Mouse (Mus musculus): ENCODE results near the gene Clec4b2. TPM values are rescaled to one million over a fixed set of nuclear protein-coding genes. Genes with fewer than 3 reads are reported as not detected.
"Not testable (repeated sequence)": the region's sequence is repeated elsewhere in the genome, so short reads cannot be mapped to it uniquely, and the experiment has no call there.

Gene Clec4b2
- polyA plus RNA-seq, 1 experiment: 0.13 TPM

DNA sequence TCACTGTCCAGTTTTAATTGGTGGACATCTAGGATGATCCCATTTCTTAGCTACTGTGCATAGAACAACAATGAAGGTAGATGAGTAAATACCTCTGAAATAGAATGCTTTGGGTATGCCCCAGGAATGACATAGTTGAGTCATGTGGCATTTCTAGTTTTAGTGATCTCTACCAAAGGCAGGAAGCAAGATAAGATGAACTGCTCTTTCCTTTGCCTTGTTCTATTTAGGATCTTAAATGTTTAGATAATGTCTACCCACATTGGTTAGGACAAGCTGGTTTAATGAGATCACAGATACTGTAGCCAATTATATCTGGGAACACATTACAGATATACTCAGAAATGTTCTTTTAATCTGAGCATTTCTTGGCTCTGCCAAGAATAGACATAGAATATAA is 64.9 kb downstream of the Clec4b2 start:
- H3K4me3 ChIP-seq (ENCODE audit: control insufficient read depth, insufficient read depth, low read length): no peak overlapping the region
- H3K36me3 ChIP-seq (ENCODE audit: control insufficient read depth, insufficient read depth, low read length): no peaks in the 10 kb centered on the region
- H3K4me1 ChIP-seq (replicated peaks; ENCODE audit: control insufficient read depth, insufficient read depth, low read length): no peaks in the 10 kb centered on the region
- TF ChIP-seq POLR2A (IDR thresholded peaks at IDR 0.05; ENCODE audit: control insufficient read depth, extremely low read depth, insufficient read depth, low read length, poor library complexity): no peak
- no peak for TF ChIP-seq CTCF (IDR thresholded peaks at IDR 0.05; ENCODE audit: borderline replicate concordance, control insufficient read depth, extremely low read depth, insufficient read depth, low read length, poor library complexity)
- H3K27me3 ChIP-seq (ENCODE audit: control insufficient read depth, insufficient read depth, low read length): no peaks in the 10 kb centered on the region
- no peak for DNase-seq
- no peak overlapping the region for H3K27ac ChIP-seq (ENCODE audit: control insufficient read depth, insufficient read depth, low read length)

- Histone ChIP-seq H3K36me3 (ENCODE audit: control insufficient read depth, insufficient read depth, low read length) (no peaks in the 10 kb centered on the region), H3K27me3 (ENCODE audit: control insufficient read depth, insufficient read depth, low read length) (no peaks in the 10 kb centered on the region), H3K27ac (ENCODE audit: control insufficient read depth, insufficient read depth, low read length) (no peak overlapping the region), H3K4me1 (replicated peaks; ENCODE audit: control insufficient read depth, insufficient read depth, low read length) (no peaks in the 10 kb centered on the region), H3K4me3 (ENCODE audit: control insufficient read depth, insufficient read depth, low read length) (no peak overlapping the region)
- TF ChIP-seq POLR2A (IDR thresholded peaks at IDR 0.05; ENCODE audit: control insufficient read depth, extremely low read depth, insufficient read depth, low read length, poor library complexity) (no peak), CTCF (IDR thresholded peaks at IDR 0.05; ENCODE audit: borderline replicate concordance, control insufficient read depth, extremely low read depth, insufficient read depth, low read length, poor library complexity) (no peak)
- DNase-seq: no peak
- WGBS: 85% methylated on average over 5 of the region's 5 CpGs
Measured at GRCm38 (mm10) chr6:123244201-123244600, 71.5 kb downstream of the Clec4b2 start.

GRCm38 (mm10) chr6:123248862-123249261 is 76.2 kb downstream of the Clec4b2 start:
- not testable (repeated sequence) for H3K4me3 ChIP-seq (ENCODE audit: control insufficient read depth, insufficient read depth, low read length); H3K36me3 ChIP-seq (ENCODE audit: control insufficient read depth, insufficient read depth, low read length); H3K27ac ChIP-seq (ENCODE audit: control insufficient read depth, insufficient read depth, low read length); H3K27me3 ChIP-seq (ENCODE audit: control insufficient read depth, insufficient read depth, low read length); H3K4me1 ChIP-seq (replicated peaks; ENCODE audit: control insufficient read depth, insufficient read depth, low read length); DNase-seq
- 46% methylated on average over 2 of the region's 2 CpGs for WGBS

DNA sequence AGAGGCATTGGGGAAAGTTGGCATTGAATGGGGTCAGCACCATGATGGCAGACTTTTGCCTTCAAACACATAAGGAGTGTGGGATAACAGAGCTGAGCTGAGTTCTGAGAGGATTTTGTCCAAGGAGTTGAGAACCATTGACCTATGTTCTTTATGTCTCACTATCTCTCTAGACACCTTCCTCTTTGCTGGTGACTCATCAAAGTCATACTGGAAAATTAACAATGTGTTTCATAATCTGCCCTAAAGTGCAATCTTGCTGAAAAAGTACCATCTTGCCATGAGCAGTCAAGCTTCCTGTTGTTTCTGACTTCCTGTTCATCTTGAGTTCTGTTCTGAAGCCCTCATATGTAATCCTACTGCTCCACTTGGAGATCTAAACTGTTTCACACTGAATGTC is 80.0 kb downstream of the Clec4b2 start:
- H3K27me3 ChIP-seq (ENCODE audit: control insufficient read depth, insufficient read depth, low read length): no peaks in the 10 kb centered on the region
- H3K4me3 ChIP-seq (ENCODE audit: control insufficient read depth, insufficient read depth, low read length): no peak overlapping the region
- no peak for TF ChIP-seq CTCF (IDR thresholded peaks at IDR 0.05; ENCODE audit: borderline replicate concordance, control insufficient read depth, extremely low read depth, insufficient read depth, low read length, poor library complexity)
- no peak for TF ChIP-seq POLR2A (IDR thresholded peaks at IDR 0.05; ENCODE audit: control insufficient read depth, extremely low read depth, insufficient read depth, low read length, poor library complexity)
- no peaks in the 10 kb centered on the region for H3K4me1 ChIP-seq (replicated peaks; ENCODE audit: control insufficient read depth, insufficient read depth, low read length)
- DNase-seq: no peak
- no peaks in the 10 kb centered on the region for H3K36me3 ChIP-seq (ENCODE audit: control insufficient read depth, insufficient read depth, low read length)
- no peak overlapping the region for H3K27ac ChIP-seq (ENCODE audit: control insufficient read depth, insufficient read depth, low read length)

Other genes starting within 250 kb of the Clec4b2 start
- 0.82 and 2.8 TPM in 2 replicates for gene Clec4a3, start 220.4 kb upstream of the Clec4b2 start, polyA plus RNA-seq (2012; rRNA removed)
- not detected in 2 replicates for gene Clec4a4, start 182.5 kb upstream of the Clec4b2 start, polyA plus RNA-seq (2012; rRNA removed)
- 0.41 and 0.69 TPM in 2 replicates for gene Clec4b1, start 122.9 kb upstream of the Clec4b2 start, polyA plus RNA-seq (2012; rRNA removed)
- 0.91 and 1.4 TPM in 2 replicates for gene Clec4a2, start 66.5 kb upstream of the Clec4b2 start, polyA plus RNA-seq (2012; rRNA removed)
- gene Clec4n, start 57.0 kb downstream of the Clec4b2 start, polyA plus RNA-seq (2012; rRNA removed): 9.1 and 14.2 TPM in 2 replicates
- 0.23 TPM in 1 of 2 replicates, not detected in the other for gene Clec4d, start 89.2 kb downstream of the Clec4b2 start, polyA plus RNA-seq (2012; rRNA removed)
- 0.06 and 0.08 TPM in 2 replicates for gene Clec4e, start 117.0 kb downstream of the Clec4b2 start, polyA plus RNA-seq (2012; rRNA removed)
- not detected in 2 replicates for gene Vmn2r19, start 135.4 kb downstream of the Clec4b2 start, polyA plus RNA-seq (2012; rRNA removed)
- gene Vmn2r20, start 245.2 kb downstream of the Clec4b2 start, polyA plus RNA-seq (2012; rRNA removed): not detected in 2 replicates

Measured in thymus, adult 2 months (tissue).